Mouse (Mus musculus): Measurements from ENCODE around the gene Prdx2. TPM values are rescaled to one million over a fixed set of nuclear protein-coding genes. Genes with fewer than 3 reads are reported as not detected.

Prdx2 gene
- total and polyA plus RNA-seq, 2 experiments from 2014 or later: 758 to 809 TPM

GRCm38 (mm10) chr8:84973803-84974542, 4.6 kb downstream of the Prdx2 start:
- Histone ChIP-seq H3K36me3 (replicated peaks; ENCODE audit: control insufficient read depth, insufficient read depth, low read length) (peaks cover 30% of the 10 kb centered on the region), H3K4me3 (ENCODE audit: low read depth, low read length) (no peak overlapping the region), H3K9ac (replicated peaks; ENCODE audit: low read depth, low read length) (no peak overlapping the region), H3K4me1 (ENCODE audit: control insufficient read depth, insufficient read depth) (peaks cover 16% of the 10 kb centered on the region), H3K27me3 (ENCODE audit: control insufficient read depth, insufficient read depth, low read length) (no peaks in the 10 kb centered on the region), H3K27ac (ENCODE audit: low read depth) (peak overlapping the region; percentile 43; the same call in 1 of the 2 replicates), H3K9me3 (replicated peaks; ENCODE audit: control insufficient read depth, low read length) (no peaks in the 10 kb centered on the region), H3K4me2 (ENCODE audit: low read depth, low read length) (no peak overlapping the region)
- ATAC-seq (ENCODE audit: insufficient read depth, low read depth): peak; percentile 13; the same call in 1 of the 2 replicates
- 45% methylated on average over 4 of the region's 4 CpGs for WGBS
- TF ChIP-seq CTCF (IDR thresholded peaks at IDR 0.05; ENCODE audit: low read depth) (peak; percentile 95), EP300 (IDR thresholded peaks at IDR 0.05; ENCODE audit: low read depth) (no peak)
- peak; percentile 76 for DNase-seq (ENCODE audit: low spot score)

- peaks cover 30% of the 10 kb centered on the region for H3K36me3 ChIP-seq (replicated peaks; ENCODE audit: control insufficient read depth, insufficient read depth, low read length)
- H3K9ac ChIP-seq (replicated peaks; ENCODE audit: low read depth, low read length): no peak overlapping the region
- no peak overlapping the region for H3K27ac ChIP-seq (ENCODE audit: low read depth)
- 77% methylated on average over 8 of the region's 8 CpGs for WGBS
- H3K4me2 ChIP-seq (ENCODE audit: low read depth, low read length): no peak overlapping the region
- ATAC-seq (ENCODE audit: insufficient read depth, low read depth) (no peak), DNase-seq (ENCODE audit: low spot score) (no peak)
- no peak overlapping the region for H3K4me3 ChIP-seq (ENCODE audit: low read depth, low read length)
- peaks cover 22% of the 10 kb centered on the region for H3K4me1 ChIP-seq (ENCODE audit: control insufficient read depth, insufficient read depth)
- TF ChIP-seq EP300 (IDR thresholded peaks at IDR 0.05; ENCODE audit: low read depth): no peak
- TF ChIP-seq CTCF (IDR thresholded peaks at IDR 0.05; ENCODE audit: low read depth): no peak
- no peaks in the 10 kb centered on the region for H3K27me3 ChIP-seq (ENCODE audit: control insufficient read depth, insufficient read depth, low read length)
- no peaks in the 10 kb centered on the region for H3K9me3 ChIP-seq (replicated peaks; ENCODE audit: control insufficient read depth, low read length)
These were observed 5.3 kb downstream of the Prdx2 start for GRCm38 (mm10) chr8:84974543-84975142.

GRCm38 (mm10) chr8:84975434-84975833, 6.0 kb downstream of the Prdx2 start:
- Histone ChIP-seq H3K4me1 (ENCODE audit: control insufficient read depth, insufficient read depth) (peaks cover 24% of the 10 kb centered on the region), H3K27me3 (ENCODE audit: control insufficient read depth, insufficient read depth, low read length) (no peaks in the 10 kb centered on the region), H3K9ac (replicated peaks; ENCODE audit: low read depth, low read length) (no peak overlapping the region), H3K4me2 (ENCODE audit: low read depth, low read length) (peak overlapping the region; percentile 92; the same call in 1 of the 2 replicates), H3K9me3 (replicated peaks; ENCODE audit: control insufficient read depth, low read length) (no peaks in the 10 kb centered on the region), H3K36me3 (replicated peaks; ENCODE audit: control insufficient read depth, insufficient read depth, low read length) (peaks cover 30% of the 10 kb centered on the region), H3K27ac (ENCODE audit: low read depth) (0 out of 2 replicates have a peak overlapping the region, but pooled peaks have one; percentile 92), H3K4me3 (ENCODE audit: low read depth, low read length) (no peak overlapping the region; the same call in 1 of the 2 replicates)
- TF ChIP-seq CTCF (IDR thresholded peaks at IDR 0.05; ENCODE audit: low read depth) (peak; percentile 86), EP300 (IDR thresholded peaks at IDR 0.05; ENCODE audit: low read depth) (0 out of 2 replicates have a peak, but pooled peaks have one; percentile 18)
- ATAC-seq (ENCODE audit: insufficient read depth, low read depth) (no peak), DNase-seq (ENCODE audit: low spot score) (peak; percentile 72)
- whole genome bisulfite sequencing: 40% methylated on average over 7 of the region's 7 CpGs

GRCm38 (mm10) chr8:84976031-84976762, 6.8 kb downstream of the Prdx2 start:
- WGBS: 1% methylated on average over 59 of the region's 61 CpGs
- peak; percentile 71 for ATAC-seq (ENCODE audit: insufficient read depth, low read depth)
- TF ChIP-seq CTCF (IDR thresholded peaks at IDR 0.05; ENCODE audit: low read depth) (no peak), EP300 (IDR thresholded peaks at IDR 0.05; ENCODE audit: low read depth) (no peak)
- Histone ChIP-seq H3K4me3 (ENCODE audit: low read depth, low read length) (peak overlapping the region; percentile 63), H3K27me3 (ENCODE audit: control insufficient read depth, insufficient read depth, low read length) (no peaks in the 10 kb centered on the region), H3K36me3 (replicated peaks; ENCODE audit: control insufficient read depth, insufficient read depth, low read length) (peaks cover 27% of the 10 kb centered on the region), H3K9ac (replicated peaks; ENCODE audit: low read depth, low read length) (peak overlapping the region; percentile 67), H3K9me3 (replicated peaks; ENCODE audit: control insufficient read depth, low read length) (no peaks in the 10 kb centered on the region), H3K4me1 (ENCODE audit: control insufficient read depth, insufficient read depth) (peaks cover 25% of the 10 kb centered on the region), H3K4me2 (ENCODE audit: low read depth, low read length) (peak overlapping the region; percentile 92), H3K27ac (ENCODE audit: low read depth) (peak overlapping the region; percentile 92)
- peak; percentile 93 for DNase-seq (ENCODE audit: low spot score)

GRCm38 (mm10) chr8:84976763-84977434, 7.5 kb downstream of the Prdx2 start:
- no peaks in the 10 kb centered on the region for H3K27me3 ChIP-seq (ENCODE audit: control insufficient read depth, insufficient read depth, low read length)
- peak overlapping the region; percentile 63 for H3K4me3 ChIP-seq (ENCODE audit: low read depth, low read length)
- H3K9ac ChIP-seq (replicated peaks; ENCODE audit: low read depth, low read length): peak overlapping the region; percentile 67
- H3K9me3 ChIP-seq (replicated peaks; ENCODE audit: control insufficient read depth, low read length): no peaks in the 10 kb centered on the region
- ATAC-seq (ENCODE audit: insufficient read depth, low read depth): no peak
- peaks cover 31% of the 10 kb centered on the region for H3K4me1 ChIP-seq (ENCODE audit: control insufficient read depth, insufficient read depth)
- WGBS: 2% methylated on average over 25 of the region's 25 CpGs
- H3K27ac ChIP-seq (ENCODE audit: low read depth): peak overlapping the region; percentile 92
- no peak for DNase-seq (ENCODE audit: low spot score)
- peaks cover 20% of the 10 kb centered on the region for H3K36me3 ChIP-seq (replicated peaks; ENCODE audit: control insufficient read depth, insufficient read depth, low read length)
- H3K4me2 ChIP-seq (ENCODE audit: low read depth, low read length): peak overlapping the region; percentile 92
- TF ChIP-seq CTCF (IDR thresholded peaks at IDR 0.05; ENCODE audit: low read depth) (no peak), EP300 (IDR thresholded peaks at IDR 0.05; ENCODE audit: low read depth) (no peak)
